Mouse (Mus musculus): Measurements from ENCODE around the gene Pik3c2b. TPM values are rescaled to one million over a fixed set of nuclear protein-coding genes. Genes with fewer than 3 reads are reported as not detected.
"Not testable (repeated sequence)": the region's sequence is repeated elsewhere in the genome, so short reads cannot be mapped to it uniquely, and the experiment has no call there.

The Pik3c2b gene
- total RNA-seq, 2 experiments from 2014 or later = 13.9 to 14.3 TPM

- DNase-seq = peak; percentile 81 to 86
These were observed 12.0 kb upstream of the Pik3c2b start for GRCm38 (mm10) chr1:133033316-133034090.

- peak; percentile 67 to 76 for DNase-seq
These were observed 11.4 kb upstream of the Pik3c2b start for GRCm38 (mm10) chr1:133034091-133034460.

- not testable (repeated sequence) for DNase-seq
These were observed 10.8 kb upstream of the Pik3c2b start for GRCm38 (mm10) chr1:133034682-133035081.

- peak; percentile 61 to 79 for DNase-seq
These were observed 5.9 kb upstream of the Pik3c2b start for GRCm38 (mm10) chr1:133039505-133039949.

- DNase-seq = peak; percentile 82 to 86
These were observed 484 bp downstream of the Pik3c2b start for GRCm38 (mm10) chr1:133045861-133046440.

- DNase-seq = peak; percentile 41 to 67
These were observed 1.0 kb downstream of the Pik3c2b start for GRCm38 (mm10) chr1:133046441-133046931.

- peak; percentile 33 to 48 for DNase-seq
These were observed 2.1 kb downstream of the Pik3c2b start for GRCm38 (mm10) chr1:133047575-133047974.

- DNase-seq = no peak
These were observed 3.2 kb downstream of the Pik3c2b start for GRCm38 (mm10) chr1:133048690-133049089.

- DNase-seq = no peak
These were observed 4.5 kb downstream of the Pik3c2b start for GRCm38 (mm10) chr1:133050001-133050431.

GRCm38 (mm10) chr1:133051829-133052228 lies 6.4 kb downstream of the Pik3c2b start:
- no peak for DNase-seq

GRCm38 (mm10) chr1:133053034-133053433 lies 7.6 kb downstream of the Pik3c2b start:
- no peak for DNase-seq

- DNase-seq = peak in 1 of 2 experiments; percentile 62
These were observed 8.9 kb downstream of the Pik3c2b start for GRCm38 (mm10) chr1:133054326-133054725.

GRCm38 (mm10) chr1:133057345-133058034 lies 12.0 kb downstream of the Pik3c2b start:
- DNase-seq = no peak

GRCm38 (mm10) chr1:133059592-133059991 lies 14.1 kb downstream of the Pik3c2b start:
- DNase-seq = no peak

GRCm38 (mm10) chr1:133060681-133061080 lies 15.2 kb downstream of the Pik3c2b start:
- peak in 1 of 2 experiments; percentile 26 for DNase-seq

- DNase-seq = no peak
These were observed 17.7 kb downstream of the Pik3c2b start for GRCm38 (mm10) chr1:133063164-133063563.

- peak; percentile 73 to 82 for DNase-seq
These were observed 22.8 kb downstream of the Pik3c2b start for GRCm38 (mm10) chr1:133068268-133068667.

GRCm38 (mm10) chr1:133068669-133069274 lies 23.3 kb downstream of the Pik3c2b start:
- peak in 1 of 2 experiments; percentile 57 for DNase-seq

GRCm38 (mm10) chr1:133069275-133070120 lies 24.0 kb downstream of the Pik3c2b start:
- peak; percentile 40 to 65 for DNase-seq

- DNase-seq = peak in 1 of 2 experiments; percentile 60
These were observed 24.7 kb downstream of the Pik3c2b start for GRCm38 (mm10) chr1:133070157-133070556.

Data from heart, adult 18-20 months (tissue).